Mouse (Mus musculus) kidney, embryonic 14.5 days (tissue): ENCODE measurements around the gene Hspa12a. TPM values are rescaled to one million over a fixed set of nuclear protein-coding genes. Genes with fewer than 3 reads are reported as not detected.

Source experiments
- ATAC-seq: fragments of 200-750 bp; cut with Nextera tagmentation; 2 replicates; pipeline ENCODE4 v1.8.0; 2017; ENCODE audit warnings: moderate number of reproducible peaks, mild to moderate bottlenecking, moderate TSS enrichment, moderate library complexity; ENCODE audit not compliant: low FRiP score, low TSS enrichment
- H3K27ac ChIP-seq: fragments of 300-500 bp; sonication (generic); 2 replicates; pipeline ENCODE4 v1.5.1; 2014; ENCODE audit warnings: low read depth, mild to moderate bottlenecking, low read length, moderate library complexity, mixed read lengths
- H3K27me3 ChIP-seq: fragments of 300-500 bp; sonication (generic); 2 replicates; pipeline ENCODE4 v1.6.1; 2014; ENCODE audit warnings: mild to moderate bottlenecking, low read length; ENCODE audit not compliant: control insufficient read depth, insufficient read depth
- H3K36me3 ChIP-seq: fragments of 300-500 bp; sonication (generic); 2 replicates; pipeline ENCODE4 v1.6.1; 2014; ENCODE audit warnings: low read length, mixed read lengths; ENCODE audit not compliant: control insufficient read depth, insufficient read depth
- H3K4me1 ChIP-seq: fragments of 300-500 bp; sonication (generic); 2 replicates; pipeline ENCODE4 v1.6.1; 2014; ENCODE audit warnings: low read length, mixed read lengths; ENCODE audit not compliant: control insufficient read depth, insufficient read depth
- H3K4me2 ChIP-seq: fragments of 300-500 bp; sonication (generic); replicated peaks from 2 replicates; pipeline ENCODE4 v1.6.1; 2014; ENCODE audit warnings: low read depth, mild to moderate bottlenecking, low read length
- H3K4me3 ChIP-seq: fragments of 300-500 bp; sonication (generic); 2 replicates; pipeline ENCODE4 v1.5.1; 2014; ENCODE audit warnings: mild to moderate bottlenecking, low read length
- H3K9ac ChIP-seq: fragments of 300-500 bp; sonication (generic); 2 replicates; pipeline ENCODE4 v1.6.1; 2014; ENCODE audit warnings: low read depth, mild to moderate bottlenecking, low read length, moderate library complexity
- H3K9me3 ChIP-seq: fragments of 300-500 bp; sonication (generic); 2 replicates; pipeline ENCODE4 v1.6.1; 2016; ENCODE audit warnings: low read length; ENCODE audit not compliant: control insufficient read depth
- WGBS: fragments of 180-500 bp; shearing (Covaris S2); extraction: QIAGEN DNeasy Blood & Tissue Kit; methylation state at CpG from one replicate; pipeline ENCODE4 v1.1.7; 2014; 5-methylcytosine and 5-hydroxymethylcytosine counted together
- polyA plus RNA-seq: library from polyadenylated mRNA; unstranded; fragments of >200 nt; fragmentation: Nextera tagmentation; extraction: Ambion mirVana; gene quantifications from 2 replicates; pipeline ENCODE4 v1.2.1, GENCODE M21; 2014

Hspa12a gene
- polyA plus RNA-seq, 1 experiment from 2014 or later, result 9.5 TPM

DNA sequence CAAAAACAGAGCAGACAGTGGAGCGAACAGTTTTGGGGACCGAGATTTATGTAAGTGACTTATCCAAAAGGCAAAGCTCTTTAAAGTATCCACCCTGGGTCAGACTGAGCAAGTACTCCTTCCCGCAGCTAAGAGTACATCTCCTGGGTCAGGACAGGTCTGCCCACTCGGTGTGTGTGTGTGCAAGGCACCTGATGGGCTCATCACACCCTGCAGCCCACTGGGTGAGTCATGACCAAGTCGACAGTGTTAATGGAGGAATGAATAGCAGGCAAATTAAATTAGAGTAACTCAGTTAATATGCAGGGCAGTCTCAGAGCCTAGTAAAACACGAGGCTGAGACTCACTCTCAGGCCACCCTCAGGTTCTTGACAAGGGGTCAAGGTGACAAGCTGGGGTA lies 134.6 kb downstream of the Hspa12a start:
- WGBS, result 79% methylated on average over 6 of the region's 6 CpGs
- no peak overlapping the region for H3K9ac ChIP-seq
- no peak for ATAC-seq
- no peak overlapping the region for H3K27ac ChIP-seq
- H3K9me3 ChIP-seq, result no peaks in the 10 kb centered on the region
- H3K27me3 ChIP-seq, result no peaks in the 10 kb centered on the region
- no peaks in the 10 kb centered on the region for H3K36me3 ChIP-seq
- H3K4me3 ChIP-seq, result no peak overlapping the region
- H3K4me1 ChIP-seq, result no peaks in the 10 kb centered on the region
- no peak overlapping the region for H3K4me2 ChIP-seq

DNA sequence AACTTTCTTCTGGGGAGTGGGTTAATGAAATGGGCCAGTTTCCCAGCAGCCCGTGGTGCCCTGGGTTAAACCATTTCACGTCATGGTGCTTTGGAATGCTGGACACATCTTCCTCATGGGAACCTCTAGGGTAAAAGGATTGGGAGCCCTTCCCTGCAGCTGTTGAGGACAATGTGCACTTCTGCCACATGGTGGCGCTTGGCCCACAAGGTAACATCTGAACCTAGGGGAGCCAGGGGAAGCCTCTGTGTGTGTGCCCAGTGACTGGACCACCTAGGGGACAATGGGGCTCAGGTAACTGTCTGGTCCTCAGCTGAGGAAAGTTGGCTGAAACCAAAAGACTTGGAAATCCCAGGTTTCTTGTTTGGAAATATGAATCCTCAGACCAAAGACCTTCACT lies 137.1 kb downstream of the Hspa12a start:
- H3K27ac ChIP-seq, result no peak overlapping the region
- 0 out of 2 replicates have a peak, but pooled peaks have one; percentile 73 for ATAC-seq
- no peaks in the 10 kb centered on the region for H3K9me3 ChIP-seq
- no peak overlapping the region for H3K4me3 ChIP-seq
- 9% methylated on average over 3 of the region's 3 CpGs for WGBS
- no peak overlapping the region for H3K4me2 ChIP-seq
- H3K27me3 ChIP-seq, result no peaks in the 10 kb centered on the region
- no peaks in the 10 kb centered on the region for H3K4me1 ChIP-seq
- no peaks in the 10 kb centered on the region for H3K36me3 ChIP-seq
- no peak overlapping the region for H3K9ac ChIP-seq

DNA sequence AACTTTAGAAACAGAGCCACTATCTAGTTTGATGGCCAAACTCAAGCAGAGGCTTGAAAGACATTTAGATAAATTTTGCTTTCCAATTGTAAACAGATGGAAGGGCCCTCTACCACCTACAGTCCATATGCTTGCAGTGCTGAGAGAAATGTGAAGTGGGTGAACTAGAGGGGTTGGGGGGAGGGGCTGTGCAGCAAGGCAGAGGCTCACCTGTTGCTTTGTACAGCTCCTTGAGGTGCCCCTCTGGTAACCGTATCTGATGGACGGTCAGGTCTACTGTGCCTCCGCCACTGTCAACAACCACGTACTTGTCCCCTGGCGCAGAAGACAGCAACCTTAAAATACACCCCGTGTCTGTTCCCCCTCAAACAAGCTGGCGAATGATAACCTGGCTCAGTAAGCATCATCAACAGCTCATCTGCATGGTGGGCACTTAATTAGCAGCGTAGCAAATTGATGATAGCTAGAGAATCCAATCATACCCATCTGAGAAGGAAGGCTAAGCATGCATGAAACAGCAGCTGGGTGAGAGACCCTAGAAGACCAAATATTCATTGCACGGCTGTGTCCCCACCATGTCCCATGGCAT lies 138.2 kb downstream of the Hspa12a start:
- WGBS, result 94% methylated on average over 9 of the region's 9 CpGs
- no peak for ATAC-seq
- no peak overlapping the region for H3K4me2 ChIP-seq
- no peaks in the 10 kb centered on the region for H3K9me3 ChIP-seq
- no peaks in the 10 kb centered on the region for H3K27me3 ChIP-seq
- no peaks in the 10 kb centered on the region for H3K36me3 ChIP-seq
- H3K9ac ChIP-seq, result no peak overlapping the region
- H3K27ac ChIP-seq, result no peak overlapping the region
- H3K4me1 ChIP-seq, result no peaks in the 10 kb centered on the region
- H3K4me3 ChIP-seq, result no peak overlapping the region

DNA sequence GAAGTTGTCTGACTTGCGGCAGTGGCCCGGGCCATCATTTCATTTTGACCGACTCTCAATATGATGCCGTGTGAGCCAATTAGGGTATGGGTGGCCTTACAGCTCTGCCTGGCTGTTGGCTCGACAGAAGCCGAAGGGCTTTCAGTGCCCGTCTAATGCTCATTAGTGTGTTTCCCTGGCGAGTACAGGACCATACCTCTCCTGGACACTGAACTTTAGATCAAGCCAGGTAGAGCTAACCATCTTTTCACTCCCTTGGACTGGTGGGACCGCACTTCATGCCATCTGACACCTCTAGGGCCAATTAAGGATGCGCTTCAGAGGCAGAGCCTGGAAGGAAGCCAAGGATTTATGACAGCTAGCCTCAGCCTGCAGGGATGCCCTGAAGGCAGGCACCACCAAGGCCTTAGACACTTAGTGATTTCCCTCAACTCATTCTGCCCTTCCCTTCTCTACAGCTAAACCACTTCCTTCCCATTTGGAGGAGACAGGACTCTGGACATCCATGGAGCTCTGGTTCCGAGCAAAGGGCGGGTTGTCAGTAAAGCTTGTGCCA lies 148.3 kb downstream of the Hspa12a start:
- no peak for ATAC-seq
- H3K36me3 ChIP-seq, result peaks cover 4% of the 10 kb centered on the region; the same call in 1 of the 2 replicates

DNA sequence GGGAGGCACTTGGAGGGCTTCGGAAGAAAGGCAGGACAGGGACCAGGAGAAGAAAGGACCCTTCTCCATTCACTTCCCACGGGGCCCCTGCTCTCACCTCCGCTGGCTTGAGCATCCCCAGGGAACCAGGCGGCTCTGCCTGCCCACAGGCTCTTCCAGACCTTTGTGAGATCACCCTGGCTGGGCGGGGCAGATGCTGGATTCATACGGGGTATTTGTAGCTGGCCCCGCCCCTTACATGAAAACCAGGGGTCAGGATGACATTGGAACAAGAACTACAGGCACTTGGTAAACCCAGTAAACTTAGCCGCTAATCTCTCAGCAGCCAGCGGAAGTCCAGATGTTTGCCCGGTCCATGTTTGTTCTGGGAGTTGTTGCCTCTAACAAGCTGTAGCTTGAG lies 149.2 kb downstream of the Hspa12a start, which contains the start of gene 1700019N19Rik:
1700019N19Rik (minus strand) TSS at position 178 of the 400 bp plus-strand sequence.
- H3K9ac ChIP-seq, result no peak within 1 kb of the TSS
- no peaks in the 10 kb centered on the region for H3K4me1 ChIP-seq
- no peak within 1 kb of the TSS for H3K4me3 ChIP-seq
- no peaks in the 10 kb centered on the region for H3K9me3 ChIP-seq
- no peak within 1 kb of the TSS for H3K27ac ChIP-seq
- peaks cover under 1% of the 10 kb centered on the region; the same call in 1 of the 2 replicates for H3K36me3 ChIP-seq
- WGBS, result 57% methylated on average over 10 of the region's 10 CpGs
- no peaks in the 10 kb centered on the region for H3K27me3 ChIP-seq
- no peak within 1 kb of the TSS for H3K4me2 ChIP-seq
- ATAC-seq, result no peak

More for the DNA sequence above, 148.3 kb downstream of the Hspa12a start:
- H3K27me3 ChIP-seq, result no peaks in the 10 kb centered on the region
- no peaks in the 10 kb centered on the region for H3K4me1 ChIP-seq
- H3K27ac ChIP-seq, result no peak overlapping the region
- no peaks in the 10 kb centered on the region for H3K9me3 ChIP-seq
- 58% methylated on average over 12 of the region's 12 CpGs for WGBS
- no peak overlapping the region for H3K4me3 ChIP-seq
- no peak overlapping the region for H3K4me2 ChIP-seq
- H3K9ac ChIP-seq, result no peak overlapping the region

DNA sequence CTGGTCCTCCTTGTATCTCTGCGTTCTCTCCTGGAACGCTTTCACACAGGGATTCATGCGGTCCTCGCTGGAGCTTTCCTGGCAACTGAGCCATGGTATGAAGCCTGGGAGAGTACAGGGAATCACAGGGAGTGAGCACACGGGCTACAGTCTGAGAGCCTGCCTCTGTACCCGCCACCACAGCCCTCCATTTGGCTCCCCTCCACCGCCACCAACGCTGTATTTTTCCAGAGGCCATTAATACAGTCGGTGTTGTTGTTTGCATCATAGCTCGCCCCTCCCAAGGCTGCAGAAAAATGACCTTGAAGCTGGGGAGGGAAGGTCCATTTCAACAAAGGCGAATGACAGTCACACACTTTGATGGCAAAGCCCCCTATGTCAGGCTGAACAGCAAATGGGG lies 154.3 kb downstream of the Hspa12a start:
- Histone ChIP-seq H3K36me3 (no peaks in the 10 kb centered on the region), H3K4me2 (no peak overlapping the region), H3K4me3 (no peak overlapping the region), H3K9ac (no peak overlapping the region), H3K9me3 (no peaks in the 10 kb centered on the region), H3K27ac (no peak overlapping the region), H3K4me1 (no peaks in the 10 kb centered on the region), H3K27me3 (no peaks in the 10 kb centered on the region)
- 64% methylated on average over 11 of the region's 11 CpGs for WGBS
- ATAC-seq, result no peak

DNA sequence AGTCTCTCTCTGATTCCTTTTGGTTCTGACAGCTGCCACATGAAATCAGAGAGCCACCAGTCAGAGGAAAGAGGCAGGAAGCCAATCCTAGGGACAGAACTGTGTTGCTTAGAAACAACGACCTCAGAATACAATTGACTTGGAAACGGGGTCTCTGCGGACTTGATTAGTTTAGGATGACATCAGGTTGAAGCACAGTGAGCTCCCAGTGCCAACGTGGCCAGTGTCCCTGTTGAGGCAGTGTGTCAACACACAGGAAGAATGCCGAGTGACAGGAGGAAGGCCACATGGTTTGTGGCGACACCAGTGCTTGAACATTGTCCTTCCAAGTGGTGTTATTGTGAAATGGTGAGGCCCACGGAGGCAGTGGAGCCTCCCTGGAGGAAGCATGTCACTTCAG lies 159.5 kb downstream of the Hspa12a start:
- H3K9me3 ChIP-seq, result no peaks in the 10 kb centered on the region
- no peaks in the 10 kb centered on the region for H3K27me3 ChIP-seq
- no peak overlapping the region for H3K4me3 ChIP-seq
- ATAC-seq, result no peak
- no peak overlapping the region for H3K4me2 ChIP-seq
- no peaks in the 10 kb centered on the region for H3K36me3 ChIP-seq
- H3K27ac ChIP-seq, result no peak overlapping the region
- H3K4me1 ChIP-seq, result no peaks in the 10 kb centered on the region
- no peak overlapping the region for H3K9ac ChIP-seq
- WGBS, result 55% methylated on average over 7 of the region's 7 CpGs

DNA sequence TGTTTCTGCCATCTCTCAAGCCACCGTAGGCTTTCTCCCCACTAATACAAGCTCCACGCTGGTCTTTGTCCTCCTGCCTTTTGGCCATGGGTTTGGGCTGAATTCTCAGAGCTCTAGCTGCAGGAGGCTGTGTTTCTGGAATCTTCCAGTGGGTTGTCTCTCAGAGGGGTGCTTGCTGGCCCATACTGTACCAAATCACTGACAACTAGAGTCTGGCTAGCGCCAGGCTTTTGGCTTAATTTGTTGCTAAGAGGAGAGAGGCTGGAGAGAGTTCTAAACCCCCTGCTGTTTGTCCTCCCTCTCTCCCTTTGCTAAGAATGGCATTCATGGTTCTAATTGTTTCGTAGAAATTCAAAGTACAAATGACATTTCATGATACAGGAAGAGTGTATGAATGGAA lies 161.9 kb downstream of the Hspa12a start:
- no peak for ATAC-seq
- H3K4me3 ChIP-seq, result no peak overlapping the region
- no peak overlapping the region for H3K27ac ChIP-seq
- no peaks in the 10 kb centered on the region for H3K9me3 ChIP-seq
- H3K36me3 ChIP-seq, result no peaks in the 10 kb centered on the region
- H3K4me2 ChIP-seq, result no peak overlapping the region
- no peak overlapping the region for H3K9ac ChIP-seq
- H3K4me1 ChIP-seq, result no peaks in the 10 kb centered on the region
- 71% methylated on average over 4 of the region's 4 CpGs for WGBS
- no peaks in the 10 kb centered on the region for H3K27me3 ChIP-seq

DNA sequence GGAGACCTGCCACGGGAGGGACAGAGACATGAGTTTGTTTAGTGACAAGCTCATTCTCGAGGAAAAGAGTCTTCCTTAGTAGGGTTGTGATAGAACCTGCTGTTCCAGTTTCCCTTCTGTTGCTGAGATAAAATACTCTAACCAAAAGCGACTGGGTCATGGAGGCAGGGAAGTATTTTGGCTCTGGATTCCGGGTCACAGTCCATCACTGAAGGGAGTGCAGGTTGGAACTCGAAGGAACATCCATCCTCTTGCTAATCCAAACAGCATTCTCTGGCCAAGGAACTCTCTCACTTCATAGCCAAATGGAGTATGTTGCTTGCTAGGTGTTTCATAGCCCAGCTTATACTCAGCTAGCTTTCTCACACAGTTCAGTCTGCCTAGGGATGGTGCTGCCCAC lies 167.0 kb downstream of the Hspa12a start:
- ATAC-seq, result no peak
- 70% methylated on average over 5 of the region's 5 CpGs for WGBS

More for the DNA sequence above, 167.0 kb downstream of the Hspa12a start:
- Histone ChIP-seq H3K27ac (no peak overlapping the region), H3K9me3 (no peaks in the 10 kb centered on the region), H3K9ac (no peak overlapping the region), H3K4me3 (no peak overlapping the region), H3K36me3 (no peaks in the 10 kb centered on the region), H3K4me1 (no peaks in the 10 kb centered on the region), H3K4me2 (no peak overlapping the region), H3K27me3 (no peaks in the 10 kb centered on the region)
